Mouse (Mus musculus) neural tube, embryonic 15.5 days (tissue): ENCODE data around the gene Dag1. TPM values are rescaled to one million over a fixed set of nuclear protein-coding genes. Genes with fewer than 3 reads are reported as not detected.
"Not testable (repeated sequence)": the region's sequence is repeated elsewhere in the genome, so short reads cannot be mapped to it uniquely, and the experiment has no call there.

Source experiments
- ATAC-seq: fragments of 200-750 bp; cut with Nextera tagmentation; 2 replicates; pipeline ENCODE4 v1.8.0; 2017; ENCODE audit warnings: mild to moderate bottlenecking, moderate TSS enrichment, moderate library complexity; ENCODE audit not compliant: low FRiP score
- H3K27ac ChIP-seq: fragments of 300-500 bp; sonication (generic); replicated peaks from 2 replicates; pipeline ENCODE4 v1.5.1; 2015; ENCODE audit warnings: mild to moderate bottlenecking, inconsistent platforms
- H3K27me3 ChIP-seq: fragments of 300-500 bp; sonication (generic); replicated peaks from 2 replicates; pipeline ENCODE4 v1.6.1; 2015; ENCODE audit warnings: inconsistent platforms
- H3K36me3 ChIP-seq: fragments of 300-500 bp; sonication (generic); 2 replicates; pipeline ENCODE4 v1.6.1; 2015; ENCODE audit warnings: inconsistent platforms
- H3K4me1 ChIP-seq: fragments of 300-500 bp; sonication (generic); 2 replicates; pipeline ENCODE4 v1.6.1; 2015; ENCODE audit warnings: inconsistent platforms
- H3K4me2 ChIP-seq: fragments of 300-500 bp; sonication (generic); 2 replicates; pipeline ENCODE4 v1.6.1; 2015; ENCODE audit warnings: inconsistent platforms, mild to moderate bottlenecking, moderate library complexity
- H3K4me3 ChIP-seq: fragments of 300-500 bp; sonication (generic); replicated peaks from 2 replicates; pipeline ENCODE4 v1.5.1; 2015; ENCODE audit warnings: mild to moderate bottlenecking, inconsistent platforms
- H3K9ac ChIP-seq: fragments of 300-500 bp; sonication (generic); replicated peaks from 2 replicates; pipeline ENCODE4 v1.6.1; 2015; ENCODE audit warnings: mild to moderate bottlenecking, inconsistent platforms
- H3K9me3 ChIP-seq: fragments of 300-500 bp; sonication (generic); replicated peaks from 2 replicates; pipeline ENCODE4 v1.6.1; 2016; ENCODE audit warnings: inconsistent platforms
- WGBS: fragments of 180-500 bp; shearing (Covaris S2); methylation state at CpG from one replicate; pipeline ENCODE4 v1.1.7; 2015; ENCODE audit warnings: mixed read lengths; 5-methylcytosine and 5-hydroxymethylcytosine counted together
- polyA plus RNA-seq: library from polyadenylated mRNA; unstranded; fragments of >200 nt; fragmentation: Nextera tagmentation; extraction: Ambion mirVana; gene quantifications from 2 replicates; pipeline ENCODE4 v1.2.1, GENCODE M21; 2015

Dag1 gene
- polyA plus RNA-seq, 1 experiment from 2014 or later, result 64.0 TPM

DNA sequence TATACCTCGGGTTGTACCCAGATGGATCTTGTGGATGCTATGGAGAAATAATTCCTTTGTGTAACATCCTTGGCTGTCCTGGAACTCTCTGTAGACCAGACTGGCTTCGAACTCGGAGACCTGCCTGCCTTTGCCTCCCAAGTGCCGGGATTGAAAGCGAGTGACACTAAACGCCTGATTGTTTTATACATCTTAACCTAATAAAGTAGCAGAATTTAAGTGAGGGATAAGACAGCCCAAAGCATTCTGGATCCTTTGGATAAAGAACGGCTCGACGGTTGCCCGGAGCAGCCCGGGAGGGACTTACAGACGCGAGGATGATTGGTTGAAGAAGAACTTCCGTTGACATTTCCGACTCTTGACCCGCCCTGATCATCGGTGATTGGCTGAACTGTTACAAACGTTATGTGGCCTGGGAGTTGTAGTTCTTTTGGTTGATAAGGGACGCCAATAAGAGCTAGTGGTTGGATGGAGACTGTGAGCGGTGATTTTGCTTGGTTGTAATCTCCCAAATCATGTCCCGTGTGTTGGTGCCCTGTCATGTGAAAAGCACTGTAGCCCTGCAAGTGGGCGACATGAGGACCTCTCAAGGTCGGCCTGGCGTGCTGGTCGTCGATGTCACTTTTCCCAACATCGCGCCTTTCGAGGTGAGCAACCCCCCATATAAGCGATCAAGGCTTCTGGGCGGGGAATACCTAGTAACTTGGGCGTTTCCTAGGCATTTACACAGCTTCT, 26.4 kb upstream of the Dag1 start, which contains the start of gene Nicn1:
Gene Nicn1, plus strand, starts transcription at position 414 of the 735 bp plus-strand sequence.
- WGBS, result under 1% methylated on average over 32 of the region's 32 CpGs
- peaks cover 19% of the 10 kb centered on the region for H3K36me3 ChIP-seq
- peak within 1 kb of the TSS; percentile 93 for H3K27ac ChIP-seq
- ATAC-seq, result peak; percentile 96
- H3K4me1 ChIP-seq, result peaks cover 15% of the 10 kb centered on the region
- no peaks in the 10 kb centered on the region for H3K27me3 ChIP-seq
- peak within 1 kb of the TSS; percentile 81 for H3K9ac ChIP-seq
- H3K9me3 ChIP-seq, result no peaks in the 10 kb centered on the region
- peak within 1 kb of the TSS; percentile 65 for H3K4me3 ChIP-seq
- H3K4me2 ChIP-seq, result peak within 1 kb of the TSS; percentile 74

- 58% methylated on average over 2 of the region's 2 CpGs for WGBS
- Histone ChIP-seq H3K9ac (peak overlapping the region; percentile 81; the same call in 1 of the 2 replicates), H3K4me2 (peak overlapping the region; percentile 74), H3K4me3 (peak overlapping the region; percentile 65), H3K9me3 (no peaks in the 10 kb centered on the region), H3K27ac (peak overlapping the region; percentile 93), H3K36me3 (peaks cover 11% of the 10 kb centered on the region), H3K4me1 (peaks cover 15% of the 10 kb centered on the region), H3K27me3 (no peaks in the 10 kb centered on the region)
- ATAC-seq, result no peak
Measured at GRCm38 (mm10) chr9:108289347-108289746, 25.6 kb upstream of the Dag1 start.

DNA sequence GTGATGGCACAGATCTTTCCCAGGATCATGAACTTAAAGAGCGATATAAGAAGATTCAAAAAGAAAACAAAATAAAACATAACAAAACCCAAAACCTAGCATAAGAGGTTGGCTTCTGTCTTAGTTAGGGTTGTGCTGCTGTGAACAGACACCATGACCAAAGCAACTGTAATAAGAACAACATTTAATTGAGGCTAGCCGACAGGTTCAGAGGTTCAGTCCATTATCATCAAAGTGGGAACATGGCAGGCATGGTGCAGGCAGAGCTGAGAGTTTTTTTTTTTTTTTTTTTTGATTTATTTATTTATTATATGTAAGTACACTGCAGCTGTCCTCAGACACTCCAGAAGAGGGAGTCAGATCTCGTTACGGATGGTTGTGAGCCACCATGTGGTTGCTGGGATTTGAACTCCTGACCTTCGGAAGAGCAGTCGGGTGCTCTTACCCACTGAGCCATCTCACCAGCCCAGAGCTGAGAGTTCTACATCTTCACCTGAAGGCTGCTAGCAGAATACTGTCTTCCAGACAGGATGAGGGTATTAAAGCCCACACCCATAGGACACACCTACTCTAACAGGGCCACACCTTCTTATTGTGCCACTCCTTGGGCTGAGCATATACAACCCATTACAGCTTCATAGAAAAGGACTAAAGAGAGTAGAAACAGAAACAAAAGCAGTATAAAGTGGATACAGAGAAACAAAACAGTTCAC, 23.9 kb upstream of the Dag1 start:
- H3K27ac ChIP-seq, H3K27me3 ChIP-seq, H3K36me3 ChIP-seq, H3K4me2 ChIP-seq, ATAC-seq, H3K9me3 ChIP-seq, H3K9ac ChIP-seq, H3K4me3 ChIP-seq: not testable (repeated sequence)
- peaks cover 15% of the 10 kb centered on the region for H3K4me1 ChIP-seq
- 88% methylated on average over 4 of the region's 6 CpGs for WGBS

- peak; percentile 69; the same call in 1 of the 2 replicates for ATAC-seq
- H3K9ac ChIP-seq, result no peak overlapping the region
- WGBS, result 11% methylated on average over 6 of the region's 6 CpGs
Measured at GRCm38 (mm10) chr9:108284410-108284809, 20.7 kb upstream of the Dag1 start.

DNA sequence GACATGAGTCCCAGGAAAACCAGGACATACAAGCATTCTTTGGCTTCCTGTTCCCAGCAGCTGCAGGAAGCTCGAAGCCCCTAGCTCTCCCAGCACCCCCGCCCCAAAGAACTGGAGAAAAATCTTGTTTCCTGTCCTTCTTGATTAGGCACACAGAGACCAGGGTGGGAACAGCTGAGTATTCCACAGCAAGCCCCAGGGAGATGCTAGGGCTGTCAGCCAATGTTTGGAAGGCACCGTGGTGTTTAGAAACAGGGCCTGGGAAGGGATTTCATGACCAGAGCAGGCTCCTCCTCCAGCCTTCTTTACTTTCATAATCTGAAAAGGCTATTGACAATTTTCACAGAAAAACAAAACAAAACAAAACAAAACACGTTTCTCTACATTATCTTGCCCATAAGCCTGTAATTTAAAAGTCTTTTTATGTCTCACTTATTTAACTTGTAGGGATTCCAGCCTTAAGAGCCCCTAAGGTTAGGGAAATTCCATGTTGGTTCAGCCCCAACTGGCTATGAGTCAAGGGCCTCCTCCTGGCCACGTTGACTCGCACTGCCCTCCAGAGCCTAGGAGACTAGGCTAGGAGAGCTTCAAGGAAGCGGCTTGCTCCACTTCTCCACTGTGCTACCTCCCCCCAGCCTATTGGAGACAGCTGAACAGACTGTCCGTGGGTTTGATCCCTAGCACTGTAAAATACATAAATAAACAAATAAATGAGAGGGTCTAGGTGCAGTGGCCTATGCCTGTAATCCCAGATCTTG, 16.5 kb upstream of the Dag1 start:
- Histone ChIP-seq H3K4me3 (no peak overlapping the region), H3K9ac (no peak overlapping the region), H3K9me3 (no peaks in the 10 kb centered on the region), H3K4me1 (no peaks in the 10 kb centered on the region), H3K4me2 (no peak overlapping the region), H3K27ac (no peak overlapping the region; the same call in 1 of the 2 replicates), H3K36me3 (no peaks in the 10 kb centered on the region), H3K27me3 (no peaks in the 10 kb centered on the region)
- no peak for ATAC-seq
- WGBS, result 46% methylated on average over 8 of the region's 8 CpGs

More at GRCm38 (mm10) chr9:108284410-108284809, 20.7 kb upstream of the Dag1 start:
- H3K27ac ChIP-seq, result no peak overlapping the region
- no peak overlapping the region for H3K4me2 ChIP-seq
- H3K4me1 ChIP-seq, result no peaks in the 10 kb centered on the region; the same call in 1 of the 2 replicates
- no peak overlapping the region for H3K4me3 ChIP-seq
- H3K36me3 ChIP-seq, result no peaks in the 10 kb centered on the region
- H3K9me3 ChIP-seq, result no peaks in the 10 kb centered on the region
- no peaks in the 10 kb centered on the region for H3K27me3 ChIP-seq

GRCm38 (mm10) chr9:108278697-108279450, 15.1 kb upstream of the Dag1 start:
- H3K27me3 ChIP-seq, result no peaks in the 10 kb centered on the region
- no peak overlapping the region for H3K27ac ChIP-seq
- no peak overlapping the region for H3K4me2 ChIP-seq
- no peak for ATAC-seq
- no peak overlapping the region for H3K9ac ChIP-seq
- H3K9me3 ChIP-seq, result no peaks in the 10 kb centered on the region
- no peak overlapping the region for H3K4me3 ChIP-seq
- WGBS, result 71% methylated on average over 10 of the region's 10 CpGs
- no peaks in the 10 kb centered on the region for H3K36me3 ChIP-seq
- H3K4me1 ChIP-seq, result no peaks in the 10 kb centered on the region

DNA sequence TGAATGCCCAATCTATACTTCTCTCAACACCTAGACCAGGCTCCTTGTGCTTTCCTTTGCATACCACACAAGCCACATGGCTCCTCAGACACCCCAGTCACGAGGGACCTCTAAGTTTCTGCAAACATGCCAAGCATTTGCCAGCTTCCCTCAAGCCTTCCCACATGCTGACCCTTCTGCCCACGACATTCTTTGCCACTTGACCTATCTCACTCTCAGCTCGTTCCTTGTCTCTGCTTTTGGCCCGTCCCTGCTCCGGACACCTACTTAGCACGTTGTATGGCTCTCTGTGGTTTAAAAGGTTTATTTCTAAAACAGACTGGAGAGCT, 11.5 kb upstream of the Dag1 start:
- Histone ChIP-seq H3K27ac (no peak overlapping the region), H3K9ac (no peak overlapping the region), H3K9me3 (no peaks in the 10 kb centered on the region), H3K4me2 (no peak overlapping the region), H3K4me1 (no peaks in the 10 kb centered on the region), H3K27me3 (no peaks in the 10 kb centered on the region), H3K36me3 (no peaks in the 10 kb centered on the region), H3K4me3 (no peak overlapping the region)
- no peak for ATAC-seq
- 75% methylated on average over 6 of the region's 6 CpGs for WGBS

- no peaks in the 10 kb centered on the region for H3K36me3 ChIP-seq
- H3K9ac ChIP-seq, result no peak overlapping the region
- H3K27ac ChIP-seq, result no peak overlapping the region
- 89% methylated on average over 5 of the region's 5 CpGs for WGBS
- H3K4me3 ChIP-seq, result no peak overlapping the region
- no peak overlapping the region for H3K4me2 ChIP-seq
- no peaks in the 10 kb centered on the region for H3K9me3 ChIP-seq
- no peaks in the 10 kb centered on the region for H3K4me1 ChIP-seq
- H3K27me3 ChIP-seq, result no peaks in the 10 kb centered on the region
- ATAC-seq, result no peak
Measured at GRCm38 (mm10) chr9:108274476-108275330, 10.9 kb upstream of the Dag1 start.

- no peaks in the 10 kb centered on the region for H3K4me1 ChIP-seq
- no peaks in the 10 kb centered on the region for H3K27me3 ChIP-seq
- WGBS, result 70% methylated on average over 4 of the region's 4 CpGs
- no peak overlapping the region for H3K9ac ChIP-seq
- ATAC-seq, result no peak
- H3K27ac ChIP-seq, result no peak overlapping the region
- H3K36me3 ChIP-seq, result no peaks in the 10 kb centered on the region
- no peaks in the 10 kb centered on the region for H3K9me3 ChIP-seq
- H3K4me3 ChIP-seq, result no peak overlapping the region
- no peak overlapping the region for H3K4me2 ChIP-seq
Measured at GRCm38 (mm10) chr9:108273485-108273884, 9.7 kb upstream of the Dag1 start.

- Histone ChIP-seq H3K36me3 (no peaks in the 10 kb centered on the region), H3K27ac (no peak overlapping the region), H3K4me2 (no peak overlapping the region), H3K9ac (no peak overlapping the region), H3K9me3 (no peaks in the 10 kb centered on the region), H3K4me1 (no peaks in the 10 kb centered on the region), H3K27me3 (no peaks in the 10 kb centered on the region), H3K4me3 (no peak overlapping the region)
- ATAC-seq, result no peak
- 82% methylated on average over 5 of the region's 5 CpGs for WGBS
Measured at GRCm38 (mm10) chr9:108272691-108273090, 8.9 kb upstream of the Dag1 start.
